Mouse (Mus musculus) layer of hippocampus, postnatal 25 days (tissue): ENCODE results near the gene Hcrtr1. TPM values are rescaled to one million over a fixed set of nuclear protein-coding genes. Genes with fewer than 3 reads are reported as not detected.

ENCODE experiments used
- DNase-seq, 2 experiments: peaks; one replicate each; pipeline ENCODE4 v3.0.0; 2022; ENCODE audit warnings: mixed read lengths in 2 of 2, low spot score in 1 of 2; ENCODE audit errors: extremely low spot score in 1 of 2
- total RNA-seq, 2 experiments: library from RNA; stranded (reverse); gene quantifications; 2 replicates each; pipeline ENCODE4 v1.2.3; 2021

The Hcrtr1 gene
- total RNA-seq, 2 experiments from 2014 or later = 3.2 to 4.5 TPM

DNA sequence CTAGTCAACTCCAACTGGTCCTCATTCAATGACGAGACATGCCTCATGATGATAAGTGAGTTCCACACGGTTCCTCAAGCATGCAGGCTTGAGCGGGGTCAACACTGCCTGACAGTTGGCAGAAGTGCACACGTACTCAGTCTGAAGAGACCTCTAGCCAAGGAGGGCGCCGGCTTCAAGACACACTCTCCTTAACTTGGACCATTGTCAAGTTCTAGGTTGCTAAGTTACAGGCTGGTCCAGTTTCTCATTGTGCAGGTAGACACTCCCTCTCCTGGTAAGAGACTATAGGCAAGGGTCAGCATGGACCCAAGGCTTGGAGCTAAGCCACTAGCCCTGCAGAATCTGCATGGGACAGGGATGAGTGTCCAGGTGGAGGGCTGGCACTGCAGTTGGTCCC lies 14.0 kb downstream of the Hcrtr1 start:
- DNase-seq = no peak

DNA sequence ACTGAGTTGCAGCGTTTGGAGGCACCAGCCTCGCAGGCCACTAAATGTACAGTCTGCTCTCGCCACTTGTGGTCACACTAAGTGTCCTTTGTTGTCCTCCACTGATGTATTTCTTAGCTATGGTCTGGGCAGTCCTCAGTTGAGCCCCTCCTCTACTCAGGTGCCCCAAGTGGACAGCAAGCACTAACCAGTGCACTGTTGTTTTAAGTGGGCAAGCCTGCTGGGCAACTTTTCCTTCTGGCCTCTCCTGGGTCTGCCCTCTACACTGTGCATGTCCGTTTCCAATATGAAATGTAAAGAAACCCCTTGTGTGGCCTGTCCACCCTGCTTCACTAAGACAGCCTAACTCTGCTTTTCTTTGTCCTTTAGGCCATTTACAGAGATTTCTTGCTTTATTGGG lies 15.0 kb downstream of the Hcrtr1 start:
- DNase-seq = no peak

DNA sequence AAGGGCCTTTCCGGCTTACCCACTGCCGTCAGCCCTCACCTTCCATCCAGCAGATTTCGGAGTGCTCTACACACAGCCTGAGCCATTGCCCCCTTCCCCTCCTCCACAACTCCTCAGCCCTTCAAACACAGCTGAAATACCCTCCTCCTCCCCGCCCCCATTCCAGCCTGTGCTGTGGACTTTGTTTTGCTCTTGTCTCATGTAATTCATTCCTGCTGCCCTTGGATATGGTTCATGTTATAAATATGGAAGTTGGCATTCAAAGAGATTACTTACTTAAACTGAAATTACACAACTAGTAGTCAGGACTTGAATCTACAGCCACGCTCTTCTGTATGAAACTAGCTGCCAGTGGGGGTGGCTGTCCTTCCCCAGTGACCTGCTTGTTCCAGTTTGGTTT lies 16.1 kb downstream of the Hcrtr1 start:
- DNase-seq = no peak

DNA sequence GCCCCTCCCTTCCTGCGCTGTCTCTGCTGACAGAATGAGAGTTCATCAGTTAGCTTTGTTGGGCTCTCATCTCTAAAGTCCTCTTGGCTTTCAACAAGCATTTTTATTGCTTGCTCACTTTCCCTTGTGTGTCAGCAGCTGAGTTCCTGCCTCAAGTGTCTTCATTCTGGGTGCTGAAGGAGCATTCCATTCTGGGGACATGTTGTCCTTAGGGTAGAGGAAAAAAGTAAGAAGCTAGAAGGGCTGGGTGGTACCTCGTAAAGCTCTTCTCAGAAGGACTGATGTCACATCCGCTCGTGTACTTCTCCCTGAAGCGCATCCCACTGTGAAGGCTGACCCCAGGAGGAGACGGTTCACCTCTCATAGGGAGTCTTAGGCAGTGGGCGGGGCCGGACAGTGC lies 17.6 kb downstream of the Hcrtr1 start:
- DNase-seq = no peak

DNA sequence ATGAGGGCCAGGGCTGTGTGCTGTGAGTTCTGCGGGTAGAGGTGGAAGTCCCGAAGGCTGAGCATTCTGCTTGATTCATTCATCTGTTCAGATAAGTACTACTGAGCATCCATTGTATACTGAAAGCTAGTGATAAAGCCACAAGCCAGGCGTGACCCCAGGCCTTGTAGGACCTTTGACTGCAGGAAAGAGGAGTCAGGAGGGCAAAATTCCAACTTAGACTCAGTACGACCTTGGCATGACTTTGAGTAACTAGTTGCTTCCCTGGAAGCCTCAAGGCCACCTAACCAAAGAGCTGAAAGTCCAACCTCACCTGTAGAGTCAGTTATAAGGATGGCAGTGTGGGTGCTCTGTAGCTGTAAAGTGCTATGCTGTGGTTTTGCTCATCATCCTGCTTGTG lies 18.4 kb downstream of the Hcrtr1 start:
- DNase-seq = no peak

DNA sequence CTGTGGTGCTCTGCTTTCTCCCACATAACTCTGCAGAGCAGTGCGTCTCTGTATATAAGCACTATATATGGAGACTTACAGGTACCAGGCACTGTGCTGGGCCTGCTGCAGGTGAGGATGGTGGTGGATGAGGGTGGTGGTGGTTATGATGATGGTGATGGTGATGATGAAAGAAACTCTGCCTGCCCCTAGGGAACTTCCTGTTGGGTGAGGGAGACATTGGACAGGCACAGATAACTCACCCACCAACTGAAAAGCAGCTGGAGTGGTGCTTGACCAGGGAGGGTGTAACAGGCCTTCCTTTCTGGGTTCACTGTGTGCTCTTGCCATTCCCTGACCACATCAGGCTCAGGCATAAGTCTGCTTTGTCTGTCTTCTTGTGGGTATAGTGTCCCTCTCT lies 26.4 kb downstream of the Hcrtr1 start:
- no peak for DNase-seq

DNA sequence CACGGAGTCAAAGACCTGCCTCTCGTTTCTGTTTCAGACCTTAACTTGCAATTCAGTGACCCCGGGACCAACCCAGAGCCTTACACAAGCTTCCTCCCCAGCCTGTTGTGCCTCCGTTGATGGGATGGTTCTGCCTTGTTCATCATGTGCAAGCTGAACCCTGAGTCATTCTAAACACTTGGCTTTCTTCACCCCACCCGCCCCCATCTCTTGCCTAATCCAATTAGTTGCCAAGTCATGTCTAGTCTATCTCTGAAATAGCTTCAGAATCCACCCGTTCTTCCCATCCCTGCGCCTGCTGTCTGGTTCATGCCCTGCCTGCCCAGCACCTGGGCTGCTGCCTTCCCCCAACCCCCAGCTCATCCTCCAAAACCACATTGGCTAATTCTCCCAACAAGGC lies 26.9 kb downstream of the Hcrtr1 start:
- DNase-seq = no peak

DNA sequence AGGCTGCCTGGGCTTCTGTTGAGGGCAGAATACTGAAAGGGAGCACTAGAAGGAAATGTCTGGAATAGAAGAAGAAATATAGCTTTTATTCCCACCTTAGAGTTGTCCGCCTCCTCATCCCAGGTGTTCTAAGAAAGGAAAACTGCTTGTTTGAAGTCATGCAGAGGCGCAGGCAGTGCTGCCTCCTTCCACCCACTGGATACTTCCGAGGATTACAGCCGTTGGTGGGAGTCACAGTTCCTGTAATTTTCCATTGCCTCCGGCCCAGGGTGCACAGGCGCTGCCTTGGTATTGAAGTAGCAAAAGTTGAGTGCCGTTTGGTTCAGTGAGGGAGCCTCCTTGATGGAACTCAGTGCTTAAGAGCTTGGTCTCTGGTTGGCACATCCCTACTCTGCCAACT lies 29.1 kb downstream of the Hcrtr1 start:
- no peak for DNase-seq

DNA sequence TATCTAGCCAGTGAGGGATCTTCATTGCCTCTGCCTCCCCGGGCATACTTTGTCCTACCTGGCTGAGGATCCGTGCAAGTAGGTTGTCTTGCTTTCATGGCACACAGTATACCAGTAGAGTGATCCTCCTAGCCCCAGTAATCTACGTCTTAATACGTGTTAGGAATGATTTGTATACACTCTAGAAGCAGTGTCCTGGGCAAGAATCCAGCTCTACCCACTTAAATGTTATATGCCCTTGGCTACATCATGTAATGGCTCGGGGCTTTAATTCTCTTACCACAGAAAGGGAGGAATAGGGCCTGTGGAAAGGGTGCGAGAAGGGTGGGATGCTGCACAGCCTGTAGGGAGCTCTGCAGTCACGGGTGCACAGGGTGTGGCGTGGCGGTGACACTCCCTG lies 29.5 kb downstream of the Hcrtr1 start:
- no peak for DNase-seq

DNA sequence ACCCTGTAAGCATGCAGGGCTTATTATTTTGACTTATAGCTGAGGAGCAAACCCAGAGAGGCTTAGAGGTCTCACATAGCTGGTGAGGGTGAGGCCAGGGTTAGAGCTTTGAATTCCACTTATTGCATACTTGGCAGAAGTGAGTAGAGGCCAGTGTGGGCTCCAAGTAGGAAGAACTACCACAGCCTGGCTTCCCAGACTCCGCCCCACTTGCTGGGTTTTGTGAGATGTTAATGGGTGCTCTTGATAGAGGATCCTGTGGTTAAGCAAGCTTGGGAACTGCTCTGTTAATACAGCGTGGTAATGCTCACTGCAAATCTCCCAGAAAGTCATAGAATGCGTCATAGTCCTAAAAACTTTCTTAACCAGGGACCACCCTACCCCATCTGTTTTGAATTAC lies 30.2 kb downstream of the Hcrtr1 start:
- no peak for DNase-seq

DNA sequence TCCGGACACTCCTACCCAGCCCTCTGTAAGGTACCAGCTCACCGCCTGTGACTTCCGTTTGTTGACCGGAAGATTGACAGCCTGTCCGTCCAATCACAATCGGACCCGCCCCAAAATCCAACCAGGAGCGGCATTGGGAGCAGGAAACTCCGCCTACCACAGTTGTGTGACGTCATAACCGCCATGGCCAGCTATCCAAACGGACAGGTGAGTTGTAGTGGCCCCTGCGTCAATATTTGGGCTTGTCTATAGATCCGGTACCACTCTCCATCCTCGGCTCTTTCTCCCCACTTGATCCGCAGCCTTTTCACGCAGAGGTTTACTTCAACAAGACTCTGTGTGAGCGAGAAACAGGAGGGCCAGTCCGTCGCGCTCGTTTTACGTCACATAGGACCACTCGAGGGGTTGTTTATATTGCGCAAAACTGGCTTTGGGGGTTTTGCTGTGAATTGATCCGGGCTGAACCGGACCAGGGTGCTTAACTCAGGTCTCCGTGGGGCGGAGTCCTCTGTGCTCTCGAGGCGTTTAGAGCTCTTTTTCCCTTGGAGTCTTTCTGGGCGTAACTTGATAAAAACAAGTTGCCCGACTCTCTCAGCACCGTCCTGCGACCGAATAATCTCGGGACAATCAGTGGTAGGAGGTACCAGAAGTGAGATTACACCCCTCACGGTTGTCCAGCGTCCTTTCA lies 31.6 kb downstream of the Hcrtr1 start:
- DNase-seq = peak; percentile 100

DNA sequence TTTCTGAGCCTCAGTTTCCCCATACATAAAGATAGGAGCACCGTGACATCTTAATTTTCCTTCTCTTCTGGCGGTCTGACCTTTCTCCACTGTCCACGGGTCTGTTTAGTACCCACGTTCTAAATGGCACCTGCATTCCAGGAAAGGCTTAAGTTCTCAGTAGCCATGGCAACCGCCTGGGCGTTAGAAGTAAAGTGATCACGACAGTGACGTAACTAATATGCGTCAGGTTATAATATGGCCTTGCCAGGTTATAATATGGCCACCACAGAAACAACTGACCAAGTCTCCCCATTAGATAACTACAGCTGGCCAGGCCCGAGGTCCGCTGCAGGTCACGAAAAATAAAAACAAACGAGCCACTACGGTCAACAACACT lies 32.1 kb downstream of the Hcrtr1 start:
- no peak for DNase-seq

DNA sequence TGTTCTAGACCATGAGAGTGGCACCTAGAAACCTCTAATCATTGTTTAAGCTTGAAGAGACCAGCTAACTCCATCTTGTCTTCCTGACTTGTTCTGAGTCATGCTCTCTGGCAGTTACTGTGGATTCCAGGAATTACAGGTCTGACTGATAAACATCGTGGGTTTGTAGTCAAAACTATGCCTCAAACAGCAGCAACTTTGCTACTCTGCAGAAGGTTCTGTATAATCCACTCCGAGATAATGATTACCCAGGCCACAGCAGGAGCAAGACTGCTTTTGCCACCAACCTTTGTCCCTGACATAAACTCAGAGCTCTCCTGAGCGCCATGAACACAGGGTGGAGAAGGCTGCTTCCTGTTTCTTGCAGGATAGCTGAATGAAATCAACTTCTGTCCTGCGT lies 34.6 kb downstream of the Hcrtr1 start:
- no peak for DNase-seq

DNA sequence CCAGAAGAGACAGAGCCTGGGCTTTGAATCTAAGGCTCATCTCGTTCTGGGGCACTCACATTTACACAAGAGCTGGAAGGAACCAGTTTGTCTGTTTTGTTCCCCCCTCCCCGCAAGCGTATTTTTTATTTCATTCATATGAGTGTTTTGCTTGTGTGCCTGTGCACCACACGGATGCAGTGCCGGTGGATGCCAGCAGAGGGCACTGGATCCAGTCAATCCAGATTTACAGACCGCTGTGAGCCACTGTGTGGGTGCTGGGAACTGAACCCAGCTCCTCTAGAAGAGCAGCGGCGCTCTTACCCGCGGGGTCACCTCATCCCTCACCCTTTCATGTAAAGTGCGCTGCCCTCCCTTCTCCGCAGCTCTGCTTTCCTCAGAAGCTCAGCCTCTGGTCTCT lies 35.5 kb downstream of the Hcrtr1 start:
- no peak for DNase-seq

DNA sequence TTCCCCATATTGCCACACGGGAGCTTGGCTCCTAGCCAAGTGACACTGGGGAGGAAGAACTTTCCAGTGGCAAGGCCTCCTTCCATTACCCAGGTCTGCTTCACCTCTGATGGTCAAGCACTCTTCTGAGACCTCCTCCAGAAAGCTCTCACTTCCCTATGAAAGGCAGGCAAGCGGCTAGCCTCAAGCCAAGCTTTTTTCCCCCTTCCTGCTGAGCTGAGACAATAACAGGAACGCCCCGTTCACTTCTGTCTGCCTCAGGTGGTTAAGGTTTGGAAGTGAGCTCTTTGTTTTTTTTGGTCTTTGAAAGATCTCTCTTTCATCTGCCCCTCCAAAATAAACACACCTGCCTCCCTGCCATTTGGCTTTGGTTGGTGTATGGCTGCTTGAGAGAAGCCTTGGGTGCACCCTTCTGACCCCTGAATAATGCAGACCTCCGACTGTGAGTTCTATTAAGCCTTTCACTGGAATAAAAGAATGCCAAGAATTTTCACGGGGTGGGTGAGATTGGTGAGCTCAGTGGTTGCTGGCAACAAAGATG lies 37.0 kb downstream of the Hcrtr1 start, which contains the start of gene Pef1:
TSS of gene Pef1 (plus strand) at position 448 of the 541 bp plus-strand sequence.
- no peak for DNase-seq

DNA sequence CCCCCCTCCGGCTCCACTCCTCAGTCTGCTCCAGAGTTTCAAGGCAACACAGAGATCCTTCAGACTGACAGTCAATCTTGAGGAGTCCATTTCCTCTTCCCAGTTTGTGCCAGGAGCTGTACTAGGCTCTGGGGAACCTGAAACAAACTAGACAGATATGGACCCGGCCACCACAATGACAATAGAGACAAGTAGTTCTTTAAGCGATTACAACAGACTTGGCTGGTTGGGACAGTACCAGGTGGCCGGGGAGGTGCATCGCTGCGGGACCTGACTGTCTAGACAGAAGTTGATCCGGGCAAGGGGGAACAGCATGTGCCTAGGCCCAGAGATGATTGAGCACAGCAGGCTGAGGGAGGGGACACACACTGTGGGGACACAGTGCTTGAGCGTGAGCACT lies 38.0 kb downstream of the Hcrtr1 start:
- no peak for DNase-seq

DNA sequence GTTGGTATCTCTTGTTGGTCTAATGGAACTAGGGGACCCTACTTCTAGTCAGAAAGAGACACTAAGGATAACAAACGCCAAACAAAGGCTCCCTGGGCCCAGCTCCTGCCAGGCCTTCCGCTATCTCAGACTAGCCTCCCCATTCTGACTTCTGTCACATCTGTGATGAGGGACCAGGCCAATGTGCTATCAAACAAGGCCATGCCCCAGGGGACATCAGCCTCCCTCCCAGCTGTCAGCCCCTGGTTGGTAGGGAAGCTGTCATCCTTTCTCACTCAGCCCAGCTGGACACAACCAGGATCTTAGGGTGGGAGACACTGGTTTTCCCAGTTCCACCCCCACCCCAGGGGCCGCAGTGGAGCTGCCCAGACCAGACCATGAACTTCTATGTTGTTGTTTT lies 44.0 kb downstream of the Hcrtr1 start:
- no peak for DNase-seq

DNA sequence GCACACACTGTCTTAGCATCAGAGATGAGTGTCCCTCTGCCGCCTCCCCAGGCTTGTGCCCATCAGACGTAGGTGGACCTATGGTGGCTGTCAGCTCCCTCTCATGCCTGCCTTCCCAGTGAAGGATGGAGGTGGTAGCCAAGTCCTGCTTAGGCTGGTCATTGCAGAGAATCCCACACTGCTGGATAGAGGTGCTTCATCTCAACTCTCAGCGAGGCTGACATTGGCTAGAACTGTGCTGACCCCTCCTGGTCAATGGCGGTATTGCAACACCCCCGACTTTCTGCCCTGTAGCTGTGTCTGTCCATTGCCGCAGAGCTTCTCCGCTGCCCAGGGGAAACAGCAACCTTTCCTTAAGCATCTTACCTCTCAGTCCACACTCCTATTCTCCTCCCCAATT lies 51.9 kb downstream of the Hcrtr1 start:
- peak; percentile 98 to 100 for DNase-seq

DNA sequence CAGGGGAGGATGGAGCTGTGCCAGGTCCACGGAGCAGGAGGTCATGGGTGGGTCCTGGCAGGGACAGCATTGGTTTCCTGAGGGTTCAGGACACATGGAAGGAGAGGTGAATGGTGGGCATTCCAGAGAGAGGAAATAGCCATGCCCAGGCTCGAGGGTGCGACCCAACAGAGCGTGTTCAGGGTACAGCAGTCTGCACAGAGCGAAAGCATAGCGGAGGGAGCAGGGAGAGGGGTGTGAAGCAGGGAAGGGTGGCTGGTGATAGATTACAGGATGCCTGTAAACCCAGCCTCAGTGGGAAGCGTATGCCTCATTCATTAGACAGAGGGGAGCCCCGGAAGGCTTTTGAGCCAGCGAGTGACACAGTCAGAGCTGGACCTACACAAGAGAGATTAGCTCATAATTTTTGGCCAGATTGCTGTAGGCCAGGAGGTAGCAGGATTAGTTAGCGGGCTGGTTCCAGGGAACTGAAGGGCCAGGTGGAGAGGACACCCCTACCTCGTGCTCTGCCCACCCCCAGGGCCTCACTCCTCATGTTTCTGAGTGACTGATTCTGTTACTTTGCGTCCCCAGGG lies 53.8 kb downstream of the Hcrtr1 start:
- no peak for DNase-seq

DNA sequence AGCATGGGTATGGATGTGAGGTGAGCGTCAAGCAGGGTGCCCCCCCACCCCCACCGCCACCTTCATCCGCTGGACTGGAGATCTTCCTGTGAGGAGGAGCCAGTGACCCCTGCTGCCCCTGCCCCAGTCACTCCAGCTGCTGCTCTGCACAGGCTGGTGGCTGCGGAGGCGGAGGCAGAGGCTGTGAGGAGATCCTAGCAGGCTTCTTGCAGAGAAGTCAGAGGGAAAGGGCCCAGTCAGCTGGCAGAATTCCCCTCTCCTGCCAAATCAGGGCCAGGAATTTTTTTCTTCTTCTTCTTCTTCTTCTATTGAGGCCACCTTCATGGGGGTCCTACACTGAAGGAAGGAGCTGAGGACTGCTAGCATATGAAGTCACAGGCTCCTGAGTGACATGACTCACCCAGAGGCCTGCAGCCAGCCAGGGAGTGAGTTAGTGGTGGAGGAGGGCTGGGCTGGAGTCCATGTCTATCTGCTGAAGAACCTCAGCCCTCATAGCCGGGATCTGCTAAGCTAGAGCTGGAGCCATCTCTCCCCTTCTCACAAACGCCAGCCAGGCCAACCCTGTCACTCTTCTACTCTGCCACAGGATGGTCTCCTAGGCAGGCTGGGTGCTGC lies 54.7 kb downstream of the Hcrtr1 start:
- no peak for DNase-seq

DNA sequence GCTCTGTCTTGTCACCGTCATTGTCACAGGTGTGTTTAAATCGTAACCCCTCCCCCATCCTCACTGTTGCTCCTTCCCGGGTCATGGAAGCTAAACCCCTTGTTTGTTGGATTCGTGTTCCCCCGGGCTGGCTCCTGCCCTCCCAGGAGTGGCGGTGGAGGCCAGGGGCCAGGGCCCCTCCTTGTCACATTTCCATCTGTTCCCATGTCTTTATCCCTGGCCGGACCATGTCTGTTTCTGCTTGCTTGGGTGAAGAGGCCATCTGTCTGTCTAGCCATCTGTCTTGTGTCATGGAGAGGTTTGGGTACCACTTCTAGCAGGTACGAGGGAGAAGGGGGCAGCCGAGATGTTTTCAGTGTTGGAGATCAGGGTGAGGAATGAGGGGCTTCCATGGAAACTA lies 56.9 kb downstream of the Hcrtr1 start:
- DNase-seq = no peak
